Mouse (Mus musculus) adrenal gland (tissue): ENCODE results near the gene Hist1h4f.

Source experiments
- intact Hi-C: fragments of 180-260 bp; cut with DNase I; formaldehyde crosslinking; loops from one replicate; pipeline ENCODE4 v1.15.1; 2025
- microRNA-seq, 2 experiments: library from miRNA; unstranded; fragments of <30 nt; microRNA quantifications; one replicate each; pipeline ENCODE4; 2019

Hist1h4f gene

DNA sequence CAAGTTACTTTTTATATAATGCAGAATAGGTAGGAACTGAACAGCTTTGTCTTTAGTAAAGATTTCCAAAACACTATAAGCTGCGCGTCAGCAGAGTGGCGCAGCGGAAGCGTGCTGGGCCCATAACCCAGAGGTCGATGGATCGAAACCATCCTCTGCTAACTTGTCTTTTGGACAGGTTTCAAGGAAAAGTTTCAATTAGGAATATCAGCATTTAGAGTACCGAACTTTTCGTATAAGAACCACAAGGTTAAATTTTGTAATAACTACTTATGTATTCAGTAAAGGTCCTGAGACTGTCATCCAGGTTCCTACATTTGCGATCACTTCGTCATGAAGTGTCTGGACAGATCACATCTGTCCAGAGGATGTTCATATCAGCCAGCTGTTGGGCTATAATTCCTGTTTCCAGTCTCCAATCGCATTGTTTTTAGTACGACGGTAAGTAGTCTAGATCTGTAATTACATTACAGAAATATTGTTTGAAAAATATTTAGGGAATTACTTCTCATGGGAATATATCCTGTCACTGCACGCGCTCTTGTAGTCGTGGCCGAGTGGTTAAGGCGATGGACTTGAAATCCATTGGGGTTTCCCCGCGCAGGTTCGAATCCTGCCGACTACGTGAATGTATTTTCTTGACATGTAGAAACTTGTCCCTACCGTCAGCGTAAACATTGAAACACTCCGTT is 33.7 kb downstream of the Hist1h4f start:
- intact Hi-C loops = loop anchor here (2.0 to 5.0 kb wide), 4 partner anchors 71 to 1577 kb away; no protein-coding TSS in a partner anchor

- intact Hi-C loops = loop anchor here (2.0 to 5.0 kb wide), 3 partner anchors 70 to 1500 kb away; no protein-coding TSS in a partner anchor
These were observed 34.4 kb downstream of the Hist1h4f start for GRCm38 (mm10) chr13:23516822-23517602.

GRCm38 (mm10) chr13:23515826-23516620 is 35.4 kb downstream of the Hist1h4f start:
- intact Hi-C loops = loop anchor here (2.0 to 5.0 kb wide), 3 partner anchors 69 to 1499 kb away; no protein-coding TSS in a partner anchor

GRCm38 (mm10) chr13:23515281-23515680 is 36.2 kb downstream of the Hist1h4f start:
- intact Hi-C loops = loop anchor here (5.0 kb wide), 1 partner anchor 1498 kb away; no protein-coding TSS in a partner anchor

GRCm38 (mm10) chr13:23513517-23513916 is 37.9 kb downstream of the Hist1h4f start:
- intact Hi-C loops = no loop called here

- intact Hi-C loops = no loop called here
These were observed 41.3 kb downstream of the Hist1h4f start for GRCm38 (mm10) chr13:23510127-23510526.

- intact Hi-C loops = no loop called here
These were observed 44.5 kb downstream of the Hist1h4f start for GRCm38 (mm10) chr13:23506819-23507515.

DNA sequence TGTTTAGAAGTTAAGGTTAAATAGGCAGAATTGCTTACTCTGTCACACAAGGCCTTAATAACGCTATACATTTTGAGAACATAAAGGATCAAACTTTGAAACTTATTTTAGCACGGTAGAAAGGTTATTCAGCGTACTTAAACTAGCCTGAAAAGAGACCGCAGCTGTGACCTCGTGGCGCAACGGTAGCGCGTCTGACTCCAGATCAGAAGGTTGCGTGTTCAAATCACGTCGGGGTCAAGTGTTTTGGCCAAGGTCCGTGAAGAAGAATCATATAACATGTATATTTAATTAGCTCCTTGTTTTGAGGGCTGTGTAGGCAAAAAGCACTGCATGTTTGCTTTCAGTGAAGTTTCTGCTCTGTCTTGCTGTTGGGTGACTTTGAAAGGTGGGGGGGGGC is 45.1 kb downstream of the Hist1h4f start:
- intact Hi-C loops = no loop called here

DNA sequence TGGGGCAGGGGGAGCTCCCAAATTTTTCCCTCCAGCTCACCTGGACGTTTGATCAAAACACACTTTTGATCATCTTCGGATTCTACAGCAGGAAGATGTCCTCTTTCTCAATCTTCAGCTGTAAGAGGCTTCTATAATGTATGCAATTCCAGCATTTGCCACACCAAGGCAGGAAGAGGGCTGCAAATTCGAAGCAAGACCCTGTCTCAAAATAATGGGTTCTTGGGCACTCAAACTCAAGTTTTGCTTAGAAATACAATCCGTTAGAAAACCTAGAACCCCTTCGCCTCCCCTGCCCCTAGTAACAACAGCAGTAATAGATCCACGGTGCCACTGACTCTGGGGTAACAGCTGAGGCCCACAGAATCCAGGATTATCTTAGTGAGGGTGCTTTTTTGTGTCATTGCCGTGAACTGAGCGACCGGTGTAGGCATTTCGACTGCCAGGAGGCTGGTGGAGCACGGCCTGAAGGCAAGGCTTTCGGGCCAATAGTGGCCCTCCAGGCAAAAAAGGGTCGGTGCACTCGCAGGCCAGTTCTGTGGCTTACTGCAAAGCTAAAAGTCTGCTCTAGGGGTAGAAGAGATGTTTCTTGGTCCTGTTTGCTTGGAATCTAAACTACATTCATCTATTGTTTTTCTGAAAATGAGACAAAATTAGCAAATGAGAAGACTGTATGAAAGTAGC is 45.6 kb downstream of the Hist1h4f start:
- intact Hi-C loops = no loop called here

GRCm38 (mm10) chr13:23503797-23504196 is 47.7 kb downstream of the Hist1h4f start:
- intact Hi-C loops = no loop called here

DNA sequence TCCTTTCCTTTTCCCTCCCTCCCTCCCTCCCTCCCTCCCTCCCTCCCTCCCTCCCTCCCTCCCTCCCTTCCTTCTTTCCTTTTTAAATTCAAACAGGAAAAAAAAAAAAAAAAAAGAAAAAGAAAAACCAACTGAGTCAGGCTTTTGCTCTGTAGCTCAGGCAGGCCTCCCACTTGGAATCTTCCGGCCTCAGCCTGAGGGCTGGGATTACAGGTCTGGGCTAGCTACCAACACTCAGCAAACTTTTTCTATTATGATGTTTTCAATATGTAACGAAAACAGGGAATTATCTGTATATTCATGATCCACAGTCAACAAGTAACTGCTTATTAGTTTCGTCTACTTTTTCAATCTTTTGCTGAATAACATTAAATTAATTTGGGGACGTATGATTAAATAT is 48.5 kb downstream of the Hist1h4f start:
- intact Hi-C loops = no loop called here

DNA sequence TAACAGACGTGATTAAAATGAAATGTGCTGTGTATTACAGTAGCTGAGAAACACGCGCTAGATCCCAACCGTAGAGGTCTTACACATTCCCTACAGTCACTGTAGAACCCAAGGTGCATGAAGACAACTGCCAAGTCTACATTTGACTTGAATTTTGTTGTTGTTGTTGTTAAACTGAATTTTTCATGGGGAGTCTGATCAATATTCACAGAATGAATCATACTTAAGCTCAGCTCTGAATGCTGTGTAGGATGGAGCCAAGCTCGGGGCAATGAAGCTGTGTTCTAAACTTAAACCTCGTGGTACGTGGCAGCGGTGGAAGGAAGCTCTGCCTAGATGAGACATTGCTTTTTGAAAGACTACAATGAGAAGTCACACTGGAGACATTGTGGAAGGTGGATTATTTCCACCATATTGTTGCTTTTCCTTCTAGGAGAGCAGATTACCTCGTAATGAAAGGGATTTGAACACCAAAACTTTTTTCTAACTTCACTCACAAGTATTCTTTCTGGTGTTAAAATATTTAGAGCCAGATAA is 49.3 kb downstream of the Hist1h4f start:
- intact Hi-C loops = no loop called here

DNA sequence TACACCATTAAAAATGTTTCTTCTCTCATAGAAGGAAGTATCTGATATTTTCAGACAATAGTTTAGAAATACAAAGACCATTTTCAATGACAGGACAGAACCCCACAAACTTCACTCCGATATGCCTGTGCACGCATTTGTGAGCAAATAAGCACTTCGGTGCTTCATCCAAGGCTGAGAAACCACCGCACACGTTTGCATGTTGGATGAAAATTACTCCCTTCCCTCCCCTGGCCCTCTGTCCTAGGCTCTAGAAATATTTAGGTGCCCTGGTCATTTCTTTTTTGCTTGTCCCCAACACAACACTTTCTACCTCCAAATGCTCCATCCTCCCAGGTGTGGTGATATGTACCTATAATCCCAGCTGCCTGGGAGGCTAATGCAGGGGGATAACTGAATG is 49.9 kb downstream of the Hist1h4f start:
- intact Hi-C loops = no loop called here

Small RNAs within 50 kb of the gene (microRNA-seq; reads per million reads assigned to microRNA genes)
- gene Gm44297 (0 reads per million in 2 experiments), gene Gm44359 (0 reads per million in 2 experiments), gene Gm44394 (0 reads per million in 2 experiments), gene n-TStga1 (0.46 to 0.86 reads per million in 2 experiments)
